Mouse (Mus musculus) kidney, embryonic 14.5 days (tissue): Measurements from ENCODE around the gene Senp1. TPM values are rescaled to one million over a fixed set of nuclear protein-coding genes. Genes with fewer than 3 reads are reported as not detected.
A peak's percentile ranks its signal among the peaks of the same experiment; 100 is the strongest.

ENCODE experiments used
- ATAC-seq: fragments of 200-750 bp; cut with Nextera tagmentation; 2 replicates; pipeline ENCODE4 v1.8.0; 2017; ENCODE audit warnings: moderate number of reproducible peaks, mild to moderate bottlenecking, moderate TSS enrichment, moderate library complexity; ENCODE audit not compliant: low FRiP score, low TSS enrichment
- H3K27ac ChIP-seq: fragments of 300-500 bp; sonication (generic); 2 replicates; pipeline ENCODE4 v1.5.1; 2014; ENCODE audit warnings: low read depth, mild to moderate bottlenecking, low read length, moderate library complexity, mixed read lengths
- H3K27me3 ChIP-seq: fragments of 300-500 bp; sonication (generic); 2 replicates; pipeline ENCODE4 v1.6.1; 2014; ENCODE audit warnings: mild to moderate bottlenecking, low read length; ENCODE audit not compliant: control insufficient read depth, insufficient read depth
- H3K36me3 ChIP-seq: fragments of 300-500 bp; sonication (generic); 2 replicates; pipeline ENCODE4 v1.6.1; 2014; ENCODE audit warnings: low read length, mixed read lengths; ENCODE audit not compliant: control insufficient read depth, insufficient read depth
- H3K4me1 ChIP-seq: fragments of 300-500 bp; sonication (generic); 2 replicates; pipeline ENCODE4 v1.6.1; 2014; ENCODE audit warnings: low read length, mixed read lengths; ENCODE audit not compliant: control insufficient read depth, insufficient read depth
- H3K4me2 ChIP-seq: fragments of 300-500 bp; sonication (generic); replicated peaks from 2 replicates; pipeline ENCODE4 v1.6.1; 2014; ENCODE audit warnings: low read depth, mild to moderate bottlenecking, low read length
- H3K4me3 ChIP-seq: fragments of 300-500 bp; sonication (generic); 2 replicates; pipeline ENCODE4 v1.5.1; 2014; ENCODE audit warnings: mild to moderate bottlenecking, low read length
- H3K9ac ChIP-seq: fragments of 300-500 bp; sonication (generic); 2 replicates; pipeline ENCODE4 v1.6.1; 2014; ENCODE audit warnings: low read depth, mild to moderate bottlenecking, low read length, moderate library complexity
- H3K9me3 ChIP-seq: fragments of 300-500 bp; sonication (generic); 2 replicates; pipeline ENCODE4 v1.6.1; 2016; ENCODE audit warnings: low read length; ENCODE audit not compliant: control insufficient read depth
- WGBS: fragments of 180-500 bp; shearing (Covaris S2); extraction: QIAGEN DNeasy Blood & Tissue Kit; methylation state at CpG from one replicate; pipeline ENCODE4 v1.1.7; 2014; 5-methylcytosine and 5-hydroxymethylcytosine counted together
- polyA plus RNA-seq: library from polyadenylated mRNA; unstranded; fragments of >200 nt; fragmentation: Nextera tagmentation; extraction: Ambion mirVana; gene quantifications from 2 replicates; pipeline ENCODE4 v1.2.1, GENCODE M21; 2014

The Senp1 gene
- polyA plus RNA-seq, 1 experiment from 2014 or later = 41.2 TPM

- Histone ChIP-seq H3K4me1 (no peaks in the 10 kb centered on the region), H3K9me3 (no peaks in the 10 kb centered on the region), H3K36me3 (peaks cover 12% of the 10 kb centered on the region; the same call in 1 of the 2 replicates), H3K27ac (no peak overlapping the region), H3K4me3 (no peak overlapping the region), H3K27me3 (no peaks in the 10 kb centered on the region), H3K9ac (no peak overlapping the region), H3K4me2 (no peak overlapping the region)
- 81% methylated on average over 10 of the region's 10 CpGs for WGBS
- ATAC-seq = no peak
Measured at GRCm38 (mm10) chr15:98114098-98114851, 20.7 kb upstream of the Senp1 start.

DNA sequence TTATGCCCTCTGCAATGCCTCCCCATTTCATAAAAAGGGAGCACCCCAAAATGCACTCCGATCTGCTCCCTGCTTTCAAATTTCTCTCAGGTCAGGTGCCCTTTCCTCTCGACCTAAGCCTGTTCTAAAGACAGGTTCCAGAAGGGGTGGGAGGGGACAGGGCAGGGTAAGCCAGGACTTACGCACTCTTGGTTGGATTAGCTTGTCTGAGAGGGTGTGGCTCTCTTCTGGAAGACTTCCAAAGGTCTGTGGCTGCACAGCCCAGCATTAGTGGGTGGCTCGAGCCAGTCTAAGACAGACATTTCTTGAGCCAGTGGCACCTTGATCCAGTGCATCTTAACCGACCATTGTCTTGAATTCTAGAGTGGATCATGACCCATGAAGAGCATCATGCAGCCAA, 18.2 kb upstream of the Senp1 start:
- Histone ChIP-seq H3K4me3 (no peak overlapping the region), H3K9me3 (no peaks in the 10 kb centered on the region), H3K4me1 (0 out of 2 replicates have a peak, but pooled peaks cover 4% of the 10 kb centered on the region), H3K27me3 (no peaks in the 10 kb centered on the region), H3K4me2 (no peak overlapping the region), H3K9ac (no peak overlapping the region), H3K36me3 (peaks cover 6% of the 10 kb centered on the region; the same call in 1 of the 2 replicates), H3K27ac (no peak overlapping the region)
- no peak for ATAC-seq
- WGBS = 83% methylated on average over 5 of the region's 5 CpGs

- Histone ChIP-seq H3K9me3 (no peaks in the 10 kb centered on the region), H3K4me2 (peak overlapping the region; percentile 72), H3K4me3 (peak overlapping the region; percentile 65), H3K27me3 (no peaks in the 10 kb centered on the region), H3K9ac (peak overlapping the region; percentile 82), H3K4me1 (0 out of 2 replicates have a peak, but pooled peaks cover 4% of the 10 kb centered on the region), H3K27ac (peak overlapping the region; percentile 76), H3K36me3 (peaks cover 6% of the 10 kb centered on the region; the same call in 1 of the 2 replicates)
- WGBS = 2% methylated on average over 36 of the region's 37 CpGs
- ATAC-seq = peak; percentile 96
Measured at GRCm38 (mm10) chr15:98108297-98109152, 15.0 kb upstream of the Senp1 start.

DNA sequence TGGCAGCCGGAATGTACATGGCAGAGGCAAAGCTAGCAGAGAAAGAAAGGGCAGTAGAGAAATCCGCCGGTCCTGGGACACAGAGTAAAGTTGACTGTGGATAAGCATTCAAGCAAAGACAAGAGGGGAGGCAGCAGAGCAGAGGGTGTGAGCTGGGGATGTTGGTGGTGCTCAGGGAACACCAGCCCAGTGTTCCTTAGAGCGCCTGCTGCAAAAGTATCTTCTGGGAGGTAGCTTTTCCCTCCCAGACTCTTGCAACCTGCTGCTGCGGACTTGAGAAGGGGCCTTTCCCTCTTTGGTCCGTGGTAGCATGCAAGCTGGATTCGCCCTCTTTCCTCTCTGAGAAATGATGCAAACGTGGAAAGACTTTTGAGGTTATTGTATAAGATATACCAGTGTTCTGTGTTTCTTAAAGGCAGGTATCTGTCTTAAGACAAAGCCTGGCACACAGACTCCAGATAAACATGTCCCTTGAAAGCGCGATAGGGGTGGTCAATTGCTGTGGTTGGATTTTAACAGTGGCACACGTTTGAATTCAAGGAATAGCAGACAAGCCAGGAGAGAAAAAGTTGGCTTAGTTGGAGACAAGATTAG, 14.3 kb upstream of the Senp1 start:
- H3K27ac ChIP-seq = peak overlapping the region; percentile 76; the same call in 1 of the 2 replicates
- 0 out of 2 replicates have a peak, but pooled peaks have one; percentile 18 for ATAC-seq
- H3K27me3 ChIP-seq = no peaks in the 10 kb centered on the region

GRCm38 (mm10) chr15:98107230-98107629, 13.7 kb upstream of the Senp1 start:
- H3K27ac ChIP-seq = no peak overlapping the region
- ATAC-seq = no peak
- H3K9ac ChIP-seq = no peak overlapping the region
- 0 out of 2 replicates have a peak, but pooled peaks cover 4% of the 10 kb centered on the region for H3K4me1 ChIP-seq
- H3K4me3 ChIP-seq = no peak overlapping the region
- no peaks in the 10 kb centered on the region for H3K9me3 ChIP-seq
- no peaks in the 10 kb centered on the region for H3K27me3 ChIP-seq
- peaks cover 4% of the 10 kb centered on the region; the same call in 1 of the 2 replicates for H3K36me3 ChIP-seq
- 90% methylated on average over 6 of the region's 6 CpGs for WGBS
- no peak overlapping the region for H3K4me2 ChIP-seq

More for the DNA sequence above, 14.3 kb upstream of the Senp1 start:
- Histone ChIP-seq H3K4me1 (0 out of 2 replicates have a peak, but pooled peaks cover 4% of the 10 kb centered on the region), H3K4me2 (peak overlapping the region; percentile 72), H3K9ac (peak overlapping the region; percentile 82), H3K4me3 (peak overlapping the region; percentile 65), H3K9me3 (no peaks in the 10 kb centered on the region), H3K36me3 (peaks cover 6% of the 10 kb centered on the region; the same call in 1 of the 2 replicates)
- 38% methylated on average over 11 of the region's 11 CpGs for WGBS

DNA sequence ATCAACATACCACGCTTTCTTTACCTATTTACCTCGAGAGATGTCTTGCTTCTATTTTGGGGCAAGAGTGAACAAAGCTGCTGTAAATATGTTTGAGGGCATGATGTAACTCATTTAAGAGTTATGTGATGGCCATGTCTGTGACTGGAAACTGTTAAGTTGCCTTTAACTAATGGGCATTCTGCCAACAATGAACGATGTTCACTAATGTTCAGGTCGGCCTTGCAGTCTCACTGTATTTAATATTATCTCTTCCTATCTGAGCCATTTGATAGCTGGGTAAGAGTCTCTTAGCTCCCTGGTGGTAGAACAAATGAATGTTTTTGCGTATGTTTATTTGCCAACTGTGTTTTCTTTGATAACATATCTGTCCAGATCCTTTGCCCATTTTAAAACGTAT, 13.0 kb upstream of the Senp1 start:
- Histone ChIP-seq H3K27me3 (no peaks in the 10 kb centered on the region), H3K9ac (no peak overlapping the region), H3K4me3 (no peak overlapping the region), H3K36me3 (no peaks in the 10 kb centered on the region), H3K9me3 (no peaks in the 10 kb centered on the region), H3K4me2 (no peak overlapping the region), H3K27ac (no peak overlapping the region), H3K4me1 (0 out of 2 replicates have a peak, but pooled peaks cover 4% of the 10 kb centered on the region)
- ATAC-seq = no peak
- WGBS = 77% methylated on average over 6 of the region's 6 CpGs

GRCm38 (mm10) chr15:98102401-98102800, 8.9 kb upstream of the Senp1 start:
- Histone ChIP-seq H3K9ac (no peak overlapping the region), H3K36me3 (no peaks in the 10 kb centered on the region), H3K27ac (no peak overlapping the region), H3K9me3 (no peaks in the 10 kb centered on the region), H3K4me3 (no peak overlapping the region), H3K27me3 (no peaks in the 10 kb centered on the region), H3K4me2 (no peak overlapping the region), H3K4me1 (no peaks in the 10 kb centered on the region)
- WGBS = 94% methylated on average over 6 of the region's 6 CpGs
- no peak for ATAC-seq

GRCm38 (mm10) chr15:98098519-98098918, 5.0 kb upstream of the Senp1 start:
- Histone ChIP-seq H3K9me3 (no peaks in the 10 kb centered on the region), H3K27ac (no peak overlapping the region), H3K4me3 (no peak overlapping the region), H3K4me2 (no peak overlapping the region), H3K9ac (no peak overlapping the region), H3K4me1 (no peaks in the 10 kb centered on the region), H3K27me3 (no peaks in the 10 kb centered on the region), H3K36me3 (no peaks in the 10 kb centered on the region)
- ATAC-seq = no peak
- WGBS = 90% methylated on average over 9 of the region's 9 CpGs
